Mouse (Mus musculus) liver, postnatal 0 days (tissue): ENCODE data around the gene Sdc4. TPM values are rescaled to one million over a fixed set of nuclear protein-coding genes. Genes with fewer than 3 reads are reported as not detected.

ENCODE experiments used
- ATAC-seq: fragments of 200-750 bp; cut with Nextera tagmentation; 2 replicates; pipeline ENCODE4 v1.8.0; 2017; ENCODE audit warnings: mild to moderate bottlenecking, moderate library complexity
- DNase-seq: peaks from one replicate; pipeline ENCODE4 v3.0.0-alpha.2; 2016
- H3K27ac ChIP-seq: fragments of 300-500 bp; sonication (generic); 2 replicates; pipeline ENCODE4 v1.5.1; 2014; ENCODE audit warnings: antibody characterized with exemption, moderate library complexity, mild to moderate bottlenecking, low read depth
- H3K27me3 ChIP-seq: fragments of 300-500 bp; sonication (generic); 2 replicates; pipeline ENCODE4 v1.6.1; 2014; ENCODE audit warnings: low read length, control low read depth, mixed read lengths; ENCODE audit not compliant: insufficient read depth
- H3K36me3 ChIP-seq: fragments of 300-500 bp; sonication (generic); replicated peaks from 2 replicates; pipeline ENCODE4 v1.6.1; 2014; ENCODE audit warnings: mild to moderate bottlenecking, control low read depth, low read length, moderate library complexity, mixed read lengths; ENCODE audit not compliant: insufficient read depth
- H3K4me1 ChIP-seq: fragments of 300-500 bp; sonication (generic); 2 replicates; pipeline ENCODE4 v1.6.1; 2014; ENCODE audit warnings: antibody characterized with exemption, mild to moderate bottlenecking, control low read depth; ENCODE audit not compliant: insufficient read depth
- H3K4me2 ChIP-seq: fragments of 300-500 bp; sonication (generic); 2 replicates; pipeline ENCODE4 v1.6.1; 2014; ENCODE audit warnings: low read depth, mild to moderate bottlenecking, low read length, moderate library complexity, mixed read lengths
- H3K4me3 ChIP-seq: fragments of 300-500 bp; sonication (generic); 2 replicates; pipeline ENCODE4 v1.5.1; 2014; ENCODE audit warnings: low read depth, low read length
- H3K9ac ChIP-seq: fragments of 300-500 bp; sonication (generic); replicated peaks from 2 replicates; pipeline ENCODE4 v1.6.1; 2014; ENCODE audit warnings: mild to moderate bottlenecking, moderate library complexity
- H3K9me3 ChIP-seq: fragments of 300-500 bp; sonication (generic); 2 replicates; pipeline ENCODE4 v1.6.1; 2016; ENCODE audit warnings: mild to moderate bottlenecking, control low read depth, low read length, mixed read lengths
- CTCF ChIP-seq: sonication (generic); IDR thresholded peaks from 2 replicates; pipeline ENCODE4 v1.5.1; 2016; ENCODE audit warnings: antibody characterized with exemption, low read depth
- EP300 ChIP-seq: IDR thresholded peaks from 2 replicates; pipeline ENCODE4 v1.6.1; 2016; ENCODE audit warnings: antibody characterized with exemption, low read depth, mild to moderate bottlenecking
- WGBS: fragments of 180-500 bp; shearing (Covaris S2); extraction: QIAGEN DNeasy Blood & Tissue Kit; methylation state at CpG from one replicate; pipeline ENCODE4 v1.1.7; 2014; ENCODE audit not compliant: insufficient replicate concordance; 5-methylcytosine and 5-hydroxymethylcytosine counted together
- polyA plus RNA-seq: library from polyadenylated mRNA; unstranded; fragments of >200 nt; fragmentation: Nextera tagmentation; extraction: Ambion mirVana; gene quantifications from 2 replicates; pipeline ENCODE4 v1.2.1, GENCODE M21; 2015

Sdc4 gene
- polyA plus RNA-seq, 1 experiment from 2014 or later: 208 TPM

- Histone ChIP-seq H3K4me1 (peaks cover 12% of the 10 kb centered on the region), H3K4me3 (no peak overlapping the region), H3K4me2 (no peak overlapping the region), H3K9ac (no peak overlapping the region), H3K9me3 (0 out of 2 replicates have a peak, but pooled peaks cover 3% of the 10 kb centered on the region), H3K36me3 (no peaks in the 10 kb centered on the region), H3K27me3 (no peaks in the 10 kb centered on the region), H3K27ac (no peak overlapping the region)
- WGBS: 67% methylated on average over 8 of the region's 8 CpGs
- ATAC-seq (no peak), DNase-seq (no peak)
- TF ChIP-seq CTCF: peak; percentile 36
- TF ChIP-seq EP300: no peak
These were observed 62.0 kb downstream of the Sdc4 start for GRCm38 (mm10) chr2:164381726-164382125.

- DNase-seq (no peak), ATAC-seq (no peak)
- Histone ChIP-seq H3K9ac (no peak overlapping the region), H3K4me2 (no peak overlapping the region), H3K4me1 (peaks cover 9% of the 10 kb centered on the region), H3K27me3 (no peaks in the 10 kb centered on the region), H3K27ac (peak overlapping the region; percentile 41; the same call in 1 of the 2 replicates), H3K9me3 (0 out of 2 replicates have a peak, but pooled peaks cover 3% of the 10 kb centered on the region), H3K4me3 (no peak overlapping the region), H3K36me3 (no peaks in the 10 kb centered on the region)
- WGBS: 75% methylated on average over 15 of the region's 15 CpGs
- TF ChIP-seq EP300: no peak
- no peak for TF ChIP-seq CTCF
These were observed 65.9 kb downstream of the Sdc4 start for GRCm38 (mm10) chr2:164377478-164378426.

Other genes starting within 250 kb of the Sdc4 start
- not detected in 2 replicates for gene Wfdc15a, start 243.8 kb downstream of the Sdc4 start, polyA plus RNA-seq
- gene Wfdc15b, start 222.2 kb downstream of the Sdc4 start, polyA plus RNA-seq: 0.27 and 0.64 TPM in 2 replicates
- not detected in 2 replicates for gene Svs2, start 205.4 kb downstream of the Sdc4 start, polyA plus RNA-seq
- not detected in 2 replicates for gene Svs3b, start 187.2 kb downstream of the Sdc4 start, polyA plus RNA-seq
- not detected in 2 replicates for gene Svs4, start 165.4 kb downstream of the Sdc4 start, polyA plus RNA-seq
- not detected in 2 replicates for gene Svs3a, start 154.6 kb downstream of the Sdc4 start, polyA plus RNA-seq
- not detected in 2 replicates for gene Svs6, start 127.1 kb downstream of the Sdc4 start, polyA plus RNA-seq
- not detected in 2 replicates for gene Svs5, start 111.1 kb downstream of the Sdc4 start, polyA plus RNA-seq
- 59.4 and 63.6 TPM in 2 replicates for gene Slpi, start 54.8 kb downstream of the Sdc4 start, polyA plus RNA-seq
- gene Rbpjl, start 40.7 kb downstream of the Sdc4 start, polyA plus RNA-seq: not detected in 2 replicates
- gene Matn4, start 38.7 kb downstream of the Sdc4 start, polyA plus RNA-seq: 0.18 and 0.25 TPM in 2 replicates
- gene Sys1, start 13.1 kb upstream of the Sdc4 start, polyA plus RNA-seq: 43.5 and 46.2 TPM in 2 replicates
- 5.8 and 6.1 TPM in 2 replicates for gene Gm20458, start 17.1 kb upstream of the Sdc4 start, polyA plus RNA-seq
- not detected in 2 replicates for gene Trp53tg5, start 29.8 kb upstream of the Sdc4 start, polyA plus RNA-seq
- gene Dbndd2, start 42.2 kb upstream of the Sdc4 start, polyA plus RNA-seq: 2.7 TPM in 2 replicates
- gene Pigt, start 53.6 kb upstream of the Sdc4 start, polyA plus RNA-seq: 24.3 and 25.1 TPM in 2 replicates
- gene Wfdc2, start 118.5 kb upstream of the Sdc4 start, polyA plus RNA-seq: 3.0 and 3.3 TPM in 2 replicates
- not detected in 2 replicates for gene Spint3, start 129.6 kb upstream of the Sdc4 start, polyA plus RNA-seq
- gene Wfdc6a, start 141.6 kb upstream of the Sdc4 start, polyA plus RNA-seq: not detected in 2 replicates
- gene Eppin, start 149.7 kb upstream of the Sdc4 start, polyA plus RNA-seq: not detected in 2 replicates
- not detected in 2 replicates for gene Wfdc6b, start 169.6 kb upstream of the Sdc4 start, polyA plus RNA-seq
- gene Wfdc8, start 169.7 kb upstream of the Sdc4 start, polyA plus RNA-seq: not detected in 2 replicates
- not detected in 2 replicates for gene Wfdc16, start 194.9 kb upstream of the Sdc4 start, polyA plus RNA-seq
- not detected in 2 replicates for gene Wfdc10, start 212.2 kb upstream of the Sdc4 start, polyA plus RNA-seq
- gene Wfdc9, start 212.7 kb upstream of the Sdc4 start, polyA plus RNA-seq: not detected in 2 replicates
- not detected in 2 replicates for gene Wfdc11, start 230.2 kb upstream of the Sdc4 start, polyA plus RNA-seq
- not detected in 2 replicates for gene Wfdc13, start 241.2 kb upstream of the Sdc4 start, polyA plus RNA-seq